Mouse (Mus musculus): ENCODE data around the gene Tmem176b. TPM values are rescaled to one million over a fixed set of nuclear protein-coding genes. Genes with fewer than 3 reads are reported as not detected.
A peak's percentile ranks its signal among the peaks of the same experiment; 100 is the strongest.

Gene Tmem176b
- total and polyA plus RNA-seq, 2 experiments from 2014 or later, result 70.7 to 107 TPM

DNA sequence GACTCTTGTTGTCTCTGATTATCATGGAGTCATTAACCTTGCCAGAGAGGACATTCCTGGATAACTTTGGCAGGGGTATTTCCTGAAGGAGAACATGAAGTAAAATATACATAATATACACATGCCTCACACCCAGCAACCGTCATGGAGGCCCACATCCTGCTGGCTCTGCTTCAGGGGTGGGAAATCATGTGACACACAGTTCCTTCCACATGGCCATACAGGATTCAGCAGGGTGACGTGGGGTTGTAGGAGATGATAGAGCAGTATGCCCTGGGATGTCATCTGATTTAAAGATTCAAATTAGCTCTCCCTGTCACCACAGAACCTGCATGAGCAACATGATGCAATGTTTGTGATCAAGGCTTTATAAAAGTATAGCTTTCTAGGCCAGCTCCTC lies 53.4 kb downstream of the Tmem176b start:
- Histone ChIP-seq H3K4me1 (ENCODE audit: insufficient read depth, low read length) (no peaks in the 10 kb centered on the region), H3K9me3 (ENCODE audit: low read length) (no peaks in the 10 kb centered on the region), H3K27ac (ENCODE audit: low read depth, low read length) (no peak overlapping the region), H3K4me2 (ENCODE audit: low read depth, low read length, poor library complexity, severe bottlenecking) (no peak overlapping the region), H3K36me3 (ENCODE audit: insufficient read depth, low read length) (no peaks in the 10 kb centered on the region), H3K9ac (replicated peaks; ENCODE audit: low read length, poor library complexity, severe bottlenecking) (no peak overlapping the region), H3K4me3 (ENCODE audit: low read depth, low read length) (no peak overlapping the region), H3K27me3 (ENCODE audit: insufficient read depth, low read length) (no peaks in the 10 kb centered on the region)
- DNase-seq (ENCODE audit: low spot score) (no peak), ATAC-seq (ENCODE audit: low FRiP score) (no peak)
- WGBS, result 84% methylated on average over 2 of the region's 2 CpGs
- TF ChIP-seq CTCF (IDR thresholded peaks at IDR 0.05), result no peak

DNA sequence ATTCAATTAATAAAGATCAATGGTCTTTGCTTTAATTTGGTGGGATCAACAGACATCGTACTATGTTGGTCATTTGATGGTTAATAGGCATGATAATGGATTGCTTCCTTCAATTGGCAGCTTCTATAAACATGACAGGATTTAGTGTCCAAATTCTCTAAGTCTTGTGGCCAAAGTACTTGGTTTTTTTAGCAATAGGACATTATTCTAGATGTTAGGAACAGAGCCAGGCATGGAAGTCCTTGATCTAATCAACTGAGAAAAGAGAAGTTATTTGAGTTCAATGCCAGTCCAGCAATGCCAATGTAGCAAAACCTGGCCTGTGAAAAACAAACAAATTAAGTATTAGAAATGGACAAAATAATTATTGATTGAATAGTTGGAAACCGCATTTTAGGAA lies 55.7 kb downstream of the Tmem176b start:
- no peaks in the 10 kb centered on the region for H3K36me3 ChIP-seq (ENCODE audit: insufficient read depth, low read length)
- no peak for DNase-seq (ENCODE audit: low spot score)
- H3K27me3 ChIP-seq (ENCODE audit: insufficient read depth, low read length), result no peaks in the 10 kb centered on the region
- no peaks in the 10 kb centered on the region for H3K4me1 ChIP-seq (ENCODE audit: insufficient read depth, low read length)
- no peak overlapping the region for H3K4me3 ChIP-seq (ENCODE audit: low read depth, low read length)
- WGBS, result 72% methylated on average over 2 of the region's 2 CpGs
- H3K4me2 ChIP-seq (ENCODE audit: low read depth, low read length, poor library complexity, severe bottlenecking), result no peak overlapping the region
- TF ChIP-seq CTCF (IDR thresholded peaks at IDR 0.05), result no peak
- no peaks in the 10 kb centered on the region for H3K9me3 ChIP-seq (ENCODE audit: low read length)
- no peak for ATAC-seq (ENCODE audit: low FRiP score)
- H3K27ac ChIP-seq (ENCODE audit: low read depth, low read length), result no peak overlapping the region
- H3K9ac ChIP-seq (replicated peaks; ENCODE audit: low read length, poor library complexity, severe bottlenecking), result no peak overlapping the region

DNA sequence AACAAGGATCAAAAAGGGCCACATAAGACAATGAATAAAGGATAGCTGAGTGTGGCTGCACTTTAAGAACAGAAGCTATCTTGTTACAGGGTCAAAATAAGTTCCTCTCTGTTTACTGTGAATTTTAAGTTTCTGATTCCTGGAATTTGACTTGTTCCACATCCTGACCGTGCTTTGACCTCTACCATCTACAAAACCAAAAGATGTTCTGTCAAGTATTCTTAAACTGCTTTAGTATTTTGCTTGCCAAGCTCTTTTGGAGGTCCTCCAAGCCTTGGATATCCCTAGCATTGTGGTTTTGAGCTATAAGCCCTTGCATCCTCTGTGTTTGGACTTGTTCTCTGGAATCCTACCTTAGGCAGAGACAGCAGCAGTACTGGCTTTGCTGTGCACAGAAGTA lies 56.1 kb downstream of the Tmem176b start:
- H3K27me3 ChIP-seq (ENCODE audit: insufficient read depth, low read length), result no peaks in the 10 kb centered on the region
- H3K36me3 ChIP-seq (ENCODE audit: insufficient read depth, low read length), result no peaks in the 10 kb centered on the region
- WGBS, result 72% methylated on average over 1 of the region's 1 CpGs
- no peak for ATAC-seq (ENCODE audit: low FRiP score)
- H3K4me3 ChIP-seq (ENCODE audit: low read depth, low read length), result no peak overlapping the region
- no peak overlapping the region for H3K4me2 ChIP-seq (ENCODE audit: low read depth, low read length, poor library complexity, severe bottlenecking)
- DNase-seq (ENCODE audit: low spot score), result peak; percentile 26
- no peaks in the 10 kb centered on the region for H3K9me3 ChIP-seq (ENCODE audit: low read length)
- H3K27ac ChIP-seq (ENCODE audit: low read depth, low read length), result no peak overlapping the region
- no peak for TF ChIP-seq CTCF (IDR thresholded peaks at IDR 0.05)
- H3K4me1 ChIP-seq (ENCODE audit: insufficient read depth, low read length), result no peaks in the 10 kb centered on the region
- H3K9ac ChIP-seq (replicated peaks; ENCODE audit: low read length, poor library complexity, severe bottlenecking), result no peak overlapping the region

DNA sequence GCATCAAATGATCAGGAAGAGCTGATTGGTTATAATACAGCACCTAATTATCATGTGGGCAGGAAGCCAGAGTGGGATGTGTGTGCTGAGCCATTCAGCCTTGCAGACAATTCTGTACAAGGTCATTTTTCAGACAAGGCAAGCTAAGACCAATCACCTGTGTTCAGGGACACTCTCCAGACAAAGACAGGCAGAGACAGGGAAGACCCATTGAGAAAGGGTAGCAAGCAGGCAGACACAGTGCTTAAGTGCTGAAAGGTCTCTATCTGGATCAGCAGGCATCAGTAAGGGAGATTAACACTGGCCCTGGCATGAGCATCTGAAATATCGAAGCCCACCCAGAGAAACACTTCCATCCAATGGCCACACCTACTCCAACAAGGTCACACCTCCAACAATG lies 56.9 kb downstream of the Tmem176b start:
- DNase-seq (ENCODE audit: low spot score), result no peak
- ATAC-seq (ENCODE audit: low FRiP score), result no peak
- H3K36me3 ChIP-seq (ENCODE audit: insufficient read depth, low read length), result no peaks in the 10 kb centered on the region
- no peak overlapping the region for H3K4me3 ChIP-seq (ENCODE audit: low read depth, low read length)
- H3K9me3 ChIP-seq (ENCODE audit: low read length), result no peaks in the 10 kb centered on the region
- WGBS, result 88% methylated on average over 1 of the region's 1 CpGs
- H3K4me1 ChIP-seq (ENCODE audit: insufficient read depth, low read length), result no peaks in the 10 kb centered on the region
- H3K4me2 ChIP-seq (ENCODE audit: low read depth, low read length, poor library complexity, severe bottlenecking), result no peak overlapping the region
- no peak for TF ChIP-seq CTCF (IDR thresholded peaks at IDR 0.05)
- no peak overlapping the region for H3K9ac ChIP-seq (replicated peaks; ENCODE audit: low read length, poor library complexity, severe bottlenecking)
- H3K27me3 ChIP-seq (ENCODE audit: insufficient read depth, low read length), result no peaks in the 10 kb centered on the region
- H3K27ac ChIP-seq (ENCODE audit: low read depth, low read length), result no peak overlapping the region

Other genes starting within 250 kb of the Tmem176b start
- gene Repin1, start 247.6 kb downstream of the Tmem176b start, total RNA-seq (2014; rRNA removed), result 76.5 and 91.5 TPM in 2 replicates
- gene Repin1, start 247.6 kb downstream of the Tmem176b start, polyA plus RNA-seq (2015; fragmentation: Nextera tagmentation; extraction: Ambion mirVana), result 41.2 and 42.8 TPM in 2 replicates
- gene Gm44965, start 247.6 kb downstream of the Tmem176b start, total RNA-seq (2014; rRNA removed), result not detected in 2 replicates
- gene Gm44965, start 247.6 kb downstream of the Tmem176b start, polyA plus RNA-seq (2015; fragmentation: Nextera tagmentation; extraction: Ambion mirVana), result 0.75 and 1.7 TPM in 2 replicates
- 8.6 and 9.5 TPM in 2 replicates for gene Zfp775, start 239.4 kb downstream of the Tmem176b start, total RNA-seq (2014; rRNA removed)
- 8.6 and 9.5 TPM in 2 replicates for gene Zfp775, start 239.4 kb downstream of the Tmem176b start, polyA plus RNA-seq (2015; fragmentation: Nextera tagmentation; extraction: Ambion mirVana)
- gene AI854703, start 214.7 kb downstream of the Tmem176b start, total RNA-seq (2014; rRNA removed), result 51.7 and 57.1 TPM in 2 replicates
- gene AI854703, start 214.7 kb downstream of the Tmem176b start, polyA plus RNA-seq (2015; fragmentation: Nextera tagmentation; extraction: Ambion mirVana), result 28.5 and 30.2 TPM in 2 replicates
- 0.60 and 0.76 TPM in 2 replicates for gene Gimap8, start 194.3 kb downstream of the Tmem176b start, total RNA-seq (2014; rRNA removed)
- gene Gimap8, start 194.3 kb downstream of the Tmem176b start, polyA plus RNA-seq (2015; fragmentation: Nextera tagmentation; extraction: Ambion mirVana), result 0.45 and 0.53 TPM in 2 replicates
- 0.55 and 0.71 TPM in 2 replicates for gene Gimap9, start 165.4 kb downstream of the Tmem176b start, total RNA-seq (2014; rRNA removed)
- 1.1 TPM in 2 replicates for gene Gimap9, start 165.4 kb downstream of the Tmem176b start, polyA plus RNA-seq (2015; fragmentation: Nextera tagmentation; extraction: Ambion mirVana)
- 0.66 and 0.77 TPM in 2 replicates for gene Gimap4, start 156.9 kb downstream of the Tmem176b start, total RNA-seq (2014; rRNA removed)
- gene Gimap4, start 156.9 kb downstream of the Tmem176b start, polyA plus RNA-seq (2015; fragmentation: Nextera tagmentation; extraction: Ambion mirVana), result 0.25 and 0.48 TPM in 2 replicates
- gene Gimap6, start 133.3 kb downstream of the Tmem176b start, total RNA-seq (2014; rRNA removed), result 3.0 and 6.1 TPM in 2 replicates
- 5.4 and 5.7 TPM in 2 replicates for gene Gimap6, start 133.3 kb downstream of the Tmem176b start, polyA plus RNA-seq (2015; fragmentation: Nextera tagmentation; extraction: Ambion mirVana)
- gene Gm28053, start 122.9 kb downstream of the Tmem176b start, total RNA-seq (2014; rRNA removed), result not detected in 2 replicates
- gene Gm28053, start 122.9 kb downstream of the Tmem176b start, polyA plus RNA-seq (2015; fragmentation: Nextera tagmentation; extraction: Ambion mirVana), result not detected in 2 replicates
- not detected in 2 replicates for gene Gimap7, start 122.9 kb downstream of the Tmem176b start, total RNA-seq (2014; rRNA removed)
- not detected in 2 replicates for gene Gimap7, start 122.9 kb downstream of the Tmem176b start, polyA plus RNA-seq (2015; fragmentation: Nextera tagmentation; extraction: Ambion mirVana)
- 1.6 and 2.1 TPM in 2 replicates for gene Gimap1, start 102.4 kb downstream of the Tmem176b start, total RNA-seq (2014; rRNA removed)
- 2.9 and 4.0 TPM in 2 replicates for gene Gimap1, start 102.4 kb downstream of the Tmem176b start, polyA plus RNA-seq (2015; fragmentation: Nextera tagmentation; extraction: Ambion mirVana)
- 0.33 and 0.38 TPM in 2 replicates for gene Gimap5, start 95.3 kb downstream of the Tmem176b start, total RNA-seq (2014; rRNA removed)
- 1.3 and 1.4 TPM in 2 replicates for gene Gimap5, start 95.3 kb downstream of the Tmem176b start, polyA plus RNA-seq (2015; fragmentation: Nextera tagmentation; extraction: Ambion mirVana)
- gene Gimap3, start 70.6 kb downstream of the Tmem176b start, total RNA-seq (2014; rRNA removed), result not detected in 2 replicates
- not detected in 2 replicates for gene Gimap3, start 70.6 kb downstream of the Tmem176b start, polyA plus RNA-seq (2015; fragmentation: Nextera tagmentation; extraction: Ambion mirVana)
- gene Tmem176a, start 577 bp downstream of the Tmem176b start, total RNA-seq (2014; rRNA removed), result 15.1 and 24.3 TPM in 2 replicates
- gene Tmem176a, start 577 bp downstream of the Tmem176b start, polyA plus RNA-seq (2015; fragmentation: Nextera tagmentation; extraction: Ambion mirVana), result 27.0 and 31.6 TPM in 2 replicates
- not detected in 2 replicates for gene Aoc1, start 31.4 kb upstream of the Tmem176b start, total RNA-seq (2014; rRNA removed)
- gene Aoc1, start 31.4 kb upstream of the Tmem176b start, polyA plus RNA-seq (2015; fragmentation: Nextera tagmentation; extraction: Ambion mirVana), result 0.14 and 0.23 TPM in 2 replicates
- not detected in 2 replicates for gene 1600015I10Rik, start 88.4 kb upstream of the Tmem176b start, total RNA-seq (2014; rRNA removed)
- not detected in 2 replicates for gene 1600015I10Rik, start 88.4 kb upstream of the Tmem176b start, polyA plus RNA-seq (2015; fragmentation: Nextera tagmentation; extraction: Ambion mirVana)
- not detected in 2 replicates for gene Doxl2, start 133.5 kb upstream of the Tmem176b start, total RNA-seq (2014; rRNA removed)
- not detected in 2 replicates for gene Doxl2, start 133.5 kb upstream of the Tmem176b start, polyA plus RNA-seq (2015; fragmentation: Nextera tagmentation; extraction: Ambion mirVana)
- gene Svs1, start 145.4 kb upstream of the Tmem176b start, total RNA-seq (2014; rRNA removed), result not detected in 2 replicates
- gene Svs1, start 145.4 kb upstream of the Tmem176b start, polyA plus RNA-seq (2015; fragmentation: Nextera tagmentation; extraction: Ambion mirVana), result not detected in 2 replicates
- gene Gpnmb, start 195.1 kb upstream of the Tmem176b start, total RNA-seq (2014; rRNA removed), result 0.38 and 1.5 TPM in 2 replicates
- gene Gpnmb, start 195.1 kb upstream of the Tmem176b start, polyA plus RNA-seq (2015; fragmentation: Nextera tagmentation; extraction: Ambion mirVana), result 0.40 and 0.77 TPM in 2 replicates
- gene Malsu1, start 232.3 kb upstream of the Tmem176b start, total RNA-seq (2014; rRNA removed), result 32.0 and 47.7 TPM in 2 replicates
- 90.6 and 92.3 TPM in 2 replicates for gene Malsu1, start 232.3 kb upstream of the Tmem176b start, polyA plus RNA-seq (2015; fragmentation: Nextera tagmentation; extraction: Ambion mirVana)

Measured in midbrain, postnatal 0 days (tissue).